Mouse (Mus musculus): ENCODE results near the gene Vmn2r117.
"Not testable (repeated sequence)": the region's sequence is repeated elsewhere in the genome, so short reads cannot be mapped to it uniquely, and the experiment has no call there.

The Vmn2r117 gene

DNA sequence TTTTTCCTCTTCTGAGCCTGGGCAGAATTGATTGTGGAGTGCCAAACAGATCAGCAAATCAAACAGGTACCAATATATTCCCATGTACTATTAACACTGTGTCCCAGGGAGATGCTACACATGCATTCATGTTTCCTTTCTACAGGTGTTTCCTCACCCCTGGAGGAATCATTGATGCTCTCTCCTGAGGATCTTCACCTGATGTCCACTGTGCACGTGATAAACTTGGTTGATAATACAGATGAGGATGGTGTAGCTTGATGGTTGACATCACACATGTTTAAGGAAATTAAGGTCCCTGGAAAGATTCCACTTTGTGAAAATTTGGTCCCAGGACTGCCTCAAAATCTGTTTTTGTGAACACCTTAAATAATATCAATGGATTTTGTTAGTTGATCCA, at the start of gene Vmn2r117:
Gene Vmn2r117 (minus strand): TSS at position 101 of the 400 bp plus-strand sequence.
- not testable (repeated sequence) for DNase-seq

DNA sequence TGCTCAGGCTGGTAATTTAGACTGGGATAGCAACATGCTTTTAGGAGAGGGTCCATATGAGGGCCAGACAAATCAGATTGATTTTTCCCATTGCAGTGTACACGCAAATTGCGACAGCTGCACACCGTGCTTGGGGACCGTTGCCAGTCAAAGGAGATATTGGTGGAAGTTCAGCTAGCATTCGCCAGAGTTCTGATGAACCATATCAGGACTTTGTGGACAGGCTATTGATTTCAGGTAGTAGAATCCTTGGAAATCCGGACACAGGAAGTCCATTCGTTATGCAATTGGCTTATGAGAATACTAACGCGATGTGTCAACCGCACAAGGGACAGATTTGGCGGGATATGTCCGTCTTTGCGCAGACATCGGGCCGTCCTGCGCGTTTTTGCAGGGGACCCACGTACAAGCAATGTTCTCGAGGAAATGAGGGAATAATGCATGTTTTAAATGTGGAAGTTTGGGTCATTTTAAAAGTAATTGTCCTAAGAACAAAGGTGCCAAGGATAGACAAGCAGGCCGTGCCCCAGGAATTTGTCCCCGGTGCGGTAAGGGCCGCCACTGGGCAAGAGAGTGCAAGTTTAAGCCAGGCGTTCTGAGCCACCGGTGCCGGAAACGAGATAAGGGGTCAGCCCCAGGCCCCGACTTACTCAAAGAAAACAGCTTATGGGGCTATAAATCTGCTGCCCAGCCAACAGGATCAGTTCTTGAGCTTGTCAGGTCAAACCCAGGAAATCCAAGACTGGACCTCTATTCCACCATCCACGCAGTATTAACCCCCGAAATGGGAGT, 43.6 kb upstream of the Vmn2r117 start:
- DNase-seq = not testable (repeated sequence)

DNA sequence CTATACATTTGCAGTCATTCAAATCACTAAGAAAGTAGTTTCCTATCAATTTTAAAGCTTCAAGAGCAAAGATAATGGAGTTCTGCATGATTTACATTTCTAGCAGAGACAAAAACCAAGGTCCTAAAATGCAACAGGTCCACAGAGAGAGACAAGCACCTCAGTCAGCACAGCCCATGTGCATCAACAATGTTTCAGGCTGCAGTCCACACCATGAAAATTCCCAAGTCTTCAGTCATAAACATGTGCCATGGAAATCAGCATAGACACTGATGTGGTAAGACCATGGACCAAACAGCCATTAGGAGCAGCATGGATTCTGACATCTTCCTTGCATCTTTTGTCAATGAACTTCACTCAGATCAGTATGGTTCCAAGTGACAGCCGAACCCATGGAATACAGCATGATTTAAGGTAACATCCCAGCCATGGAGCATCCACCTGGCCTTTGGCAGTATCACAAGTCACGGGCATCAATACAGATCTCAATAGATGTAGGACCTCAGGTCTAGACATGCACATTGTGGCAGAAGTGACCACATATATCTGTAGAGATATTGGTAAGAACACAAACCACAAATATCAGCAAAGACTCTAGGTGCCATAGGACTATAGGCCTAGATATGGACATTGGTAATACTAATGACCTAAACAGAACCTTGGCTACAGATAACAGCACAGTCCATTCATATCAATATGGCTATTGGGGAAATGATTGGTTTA, 39.4 kb upstream of the Vmn2r117 start:
- no peak for DNase-seq

DNA sequence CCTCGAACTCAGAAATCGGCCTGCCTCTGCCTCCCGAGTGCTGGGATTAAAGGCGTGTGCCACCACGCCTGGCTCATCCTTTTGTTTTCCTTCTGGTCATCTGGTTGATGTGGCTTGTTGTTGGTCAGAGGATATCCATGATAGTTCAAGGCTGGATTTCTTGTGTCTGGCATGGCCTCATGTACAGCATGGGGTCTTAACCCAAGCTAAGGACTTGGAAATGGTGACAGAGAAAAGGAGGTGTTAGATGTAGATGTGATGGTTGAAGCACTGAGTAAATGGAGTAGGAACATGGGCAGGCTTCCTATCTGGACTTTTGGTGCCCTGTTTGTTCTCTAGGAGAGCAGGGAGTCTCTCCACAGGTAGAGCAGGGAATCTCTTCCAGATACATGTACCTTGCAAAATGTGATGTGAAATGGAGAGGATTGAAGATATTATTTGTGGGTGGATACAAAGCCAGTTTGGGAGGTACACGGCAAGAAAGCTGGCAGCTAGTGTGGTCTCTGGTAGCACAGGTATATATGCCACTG, 46.3 kb downstream of the Vmn2r117 start:
- DNase-seq = no peak

All from cerebellum, postnatal 10 days (tissue).